Mouse (Mus musculus) liver, postnatal 0 days (tissue): Measurements from ENCODE around the gene Adam1b. TPM values are rescaled to one million over a fixed set of nuclear protein-coding genes. Genes with fewer than 3 reads are reported as not detected.
A peak's percentile ranks its signal among the peaks of the same experiment; 100 is the strongest.

Experiments used
- ATAC-seq: fragments of 200-750 bp; cut with Nextera tagmentation; 2 replicates; pipeline ENCODE4 v1.8.0; 2017; ENCODE audit warnings: mild to moderate bottlenecking, moderate library complexity
- DNase-seq: peaks from one replicate; pipeline ENCODE4 v3.0.0-alpha.2; 2016
- H3K27ac ChIP-seq: fragments of 300-500 bp; sonication (generic); 2 replicates; pipeline ENCODE4 v1.5.1; 2014; ENCODE audit warnings: antibody characterized with exemption, moderate library complexity, mild to moderate bottlenecking, low read depth
- H3K27me3 ChIP-seq: fragments of 300-500 bp; sonication (generic); 2 replicates; pipeline ENCODE4 v1.6.1; 2014; ENCODE audit warnings: low read length, control low read depth, mixed read lengths; ENCODE audit not compliant: insufficient read depth
- H3K36me3 ChIP-seq: fragments of 300-500 bp; sonication (generic); replicated peaks from 2 replicates; pipeline ENCODE4 v1.6.1; 2014; ENCODE audit warnings: mild to moderate bottlenecking, control low read depth, low read length, moderate library complexity, mixed read lengths; ENCODE audit not compliant: insufficient read depth
- H3K4me1 ChIP-seq: fragments of 300-500 bp; sonication (generic); 2 replicates; pipeline ENCODE4 v1.6.1; 2014; ENCODE audit warnings: antibody characterized with exemption, mild to moderate bottlenecking, control low read depth; ENCODE audit not compliant: insufficient read depth
- H3K4me2 ChIP-seq: fragments of 300-500 bp; sonication (generic); 2 replicates; pipeline ENCODE4 v1.6.1; 2014; ENCODE audit warnings: low read depth, mild to moderate bottlenecking, low read length, moderate library complexity, mixed read lengths
- H3K4me3 ChIP-seq: fragments of 300-500 bp; sonication (generic); 2 replicates; pipeline ENCODE4 v1.5.1; 2014; ENCODE audit warnings: low read depth, low read length
- H3K9ac ChIP-seq: fragments of 300-500 bp; sonication (generic); replicated peaks from 2 replicates; pipeline ENCODE4 v1.6.1; 2014; ENCODE audit warnings: mild to moderate bottlenecking, moderate library complexity
- H3K9me3 ChIP-seq: fragments of 300-500 bp; sonication (generic); 2 replicates; pipeline ENCODE4 v1.6.1; 2016; ENCODE audit warnings: mild to moderate bottlenecking, control low read depth, low read length, mixed read lengths
- CTCF ChIP-seq: sonication (generic); IDR thresholded peaks from 2 replicates; pipeline ENCODE4 v1.5.1; 2016; ENCODE audit warnings: antibody characterized with exemption, low read depth
- EP300 ChIP-seq: IDR thresholded peaks from 2 replicates; pipeline ENCODE4 v1.6.1; 2016; ENCODE audit warnings: antibody characterized with exemption, low read depth, mild to moderate bottlenecking
- WGBS: fragments of 180-500 bp; shearing (Covaris S2); extraction: QIAGEN DNeasy Blood & Tissue Kit; methylation state at CpG from one replicate; pipeline ENCODE4 v1.1.7; 2014; ENCODE audit not compliant: insufficient replicate concordance; 5-methylcytosine and 5-hydroxymethylcytosine counted together
- polyA plus RNA-seq: library from polyadenylated mRNA; unstranded; fragments of >200 nt; fragmentation: Nextera tagmentation; extraction: Ambion mirVana; gene quantifications from 2 replicates; pipeline ENCODE4 v1.2.1, GENCODE M21; 2015

Gene Adam1b
- polyA plus RNA-seq, 1 experiment from 2014 or later, result not detected

- Histone ChIP-seq H3K36me3 (no peaks in the 10 kb centered on the region), H3K27me3 (no peaks in the 10 kb centered on the region), H3K27ac (no peak overlapping the region), H3K4me1 (peaks cover 2% of the 10 kb centered on the region; the same call in 1 of the 2 replicates), H3K4me3 (no peak overlapping the region), H3K9ac (no peak overlapping the region), H3K4me2 (no peak overlapping the region), H3K9me3 (no peaks in the 10 kb centered on the region)
- TF ChIP-seq EP300 (no peak), CTCF (no peak)
- DNase-seq (no peak), ATAC-seq (no peak)
- WGBS, result 34% methylated on average over 3 of the region's 3 CpGs
Measured at GRCm38 (mm10) chr5:121469566-121469965, 33.7 kb downstream of the Adam1b start.

- Histone ChIP-seq H3K9ac (no peak overlapping the region), H3K4me1 (0 out of 2 replicates have a peak, but pooled peaks cover 3% of the 10 kb centered on the region), H3K27me3 (no peaks in the 10 kb centered on the region), H3K4me3 (no peak overlapping the region), H3K9me3 (no peaks in the 10 kb centered on the region), H3K4me2 (no peak overlapping the region), H3K36me3 (no peaks in the 10 kb centered on the region), H3K27ac (no peak overlapping the region)
- WGBS, result 68% methylated on average over 5 of the region's 5 CpGs
- no peak for TF ChIP-seq EP300
- TF ChIP-seq CTCF, result no peak
- DNase-seq (no peak), ATAC-seq (no peak)
Measured at GRCm38 (mm10) chr5:121463601-121464250, 39.5 kb downstream of the Adam1b start.

GRCm38 (mm10) chr5:121462967-121463366, 40.3 kb downstream of the Adam1b start:
- H3K4me1 ChIP-seq, result 0 out of 2 replicates have a peak, but pooled peaks cover 3% of the 10 kb centered on the region
- no peak overlapping the region for H3K27ac ChIP-seq
- TF ChIP-seq EP300, result no peak
- no peak for TF ChIP-seq CTCF
- no peak overlapping the region for H3K9ac ChIP-seq
- H3K36me3 ChIP-seq, result no peaks in the 10 kb centered on the region
- H3K4me2 ChIP-seq, result no peak overlapping the region
- H3K4me3 ChIP-seq, result no peak overlapping the region
- WGBS, result 74% methylated on average over 5 of the region's 5 CpGs
- no peaks in the 10 kb centered on the region for H3K27me3 ChIP-seq
- DNase-seq, result no peak
- no peaks in the 10 kb centered on the region for H3K9me3 ChIP-seq
- ATAC-seq, result no peak

- Histone ChIP-seq H3K27ac (no peak overlapping the region), H3K36me3 (no peaks in the 10 kb centered on the region), H3K27me3 (no peaks in the 10 kb centered on the region), H3K9me3 (no peaks in the 10 kb centered on the region), H3K4me2 (no peak overlapping the region), H3K4me1 (0 out of 2 replicates have a peak, but pooled peaks cover 3% of the 10 kb centered on the region), H3K9ac (no peak overlapping the region), H3K4me3 (no peak overlapping the region)
- peak; percentile 41; the same call in 1 of the 2 replicates for ATAC-seq
- DNase-seq, result no peak
- WGBS, result 33% methylated on average over 1 of the region's 1 CpGs
- no peak for TF ChIP-seq CTCF
- TF ChIP-seq EP300, result no peak
Measured at GRCm38 (mm10) chr5:121462171-121462502, 41.1 kb downstream of the Adam1b start.

- Histone ChIP-seq H3K4me1 (0 out of 2 replicates have a peak, but pooled peaks cover 3% of the 10 kb centered on the region), H3K9ac (no peak overlapping the region), H3K27me3 (no peaks in the 10 kb centered on the region), H3K27ac (no peak overlapping the region), H3K4me3 (no peak overlapping the region), H3K9me3 (no peaks in the 10 kb centered on the region), H3K4me2 (no peak overlapping the region), H3K36me3 (no peaks in the 10 kb centered on the region)
- DNase-seq, result no peak
- TF ChIP-seq CTCF (no peak), EP300 (no peak)
- 48% methylated on average over 4 of the region's 4 CpGs for WGBS
- ATAC-seq, result peak; percentile 33; the same call in 1 of the 2 replicates
Measured at GRCm38 (mm10) chr5:121461339-121462170, 41.7 kb downstream of the Adam1b start.

- no peak for TF ChIP-seq EP300
- TF ChIP-seq CTCF, result no peak
- Histone ChIP-seq H3K27me3 (no peaks in the 10 kb centered on the region), H3K27ac (no peak overlapping the region), H3K4me1 (peaks cover 20% of the 10 kb centered on the region), H3K9ac (peak overlapping the region; percentile 5; the same call in 1 of the 2 replicates), H3K36me3 (no peaks in the 10 kb centered on the region), H3K9me3 (no peaks in the 10 kb centered on the region), H3K4me3 (no peak overlapping the region), H3K4me2 (no peak overlapping the region)
- 54% methylated on average over 9 of the region's 9 CpGs for WGBS
- no peak for DNase-seq
- ATAC-seq, result no peak
Measured at GRCm38 (mm10) chr5:121455510-121456265, 47.5 kb downstream of the Adam1b start.
